Mouse (Mus musculus): ENCODE data around the gene Wdr19. TPM values are rescaled to one million over a fixed set of nuclear protein-coding genes. Genes with fewer than 3 reads are reported as not detected.

Wdr19 gene
- polyA plus RNA-seq, 1 experiment from 2014 or later, result 13.3 TPM

DNA sequence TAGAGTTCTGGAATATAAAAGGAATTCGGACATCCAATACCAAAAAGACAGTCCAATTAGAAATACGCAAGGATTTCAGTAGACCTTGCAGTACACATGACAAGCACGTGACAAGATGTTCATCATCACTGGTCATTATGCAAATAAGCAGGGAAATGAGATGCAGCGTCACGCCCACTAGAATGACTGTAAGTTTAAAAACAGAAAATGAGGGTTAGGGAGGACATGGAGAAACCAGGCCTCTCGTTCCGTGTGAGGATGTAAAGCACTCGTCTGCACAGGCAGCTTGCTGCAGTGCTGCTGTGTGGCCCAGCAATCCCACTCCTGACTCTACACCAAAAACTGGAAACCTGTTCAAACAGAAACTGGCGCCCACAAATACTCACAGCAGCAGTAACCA, 29.3 kb upstream of the Wdr19 start:
- ATAC-seq (ENCODE audit: low FRiP score, low read depth), result no peak

DNA sequence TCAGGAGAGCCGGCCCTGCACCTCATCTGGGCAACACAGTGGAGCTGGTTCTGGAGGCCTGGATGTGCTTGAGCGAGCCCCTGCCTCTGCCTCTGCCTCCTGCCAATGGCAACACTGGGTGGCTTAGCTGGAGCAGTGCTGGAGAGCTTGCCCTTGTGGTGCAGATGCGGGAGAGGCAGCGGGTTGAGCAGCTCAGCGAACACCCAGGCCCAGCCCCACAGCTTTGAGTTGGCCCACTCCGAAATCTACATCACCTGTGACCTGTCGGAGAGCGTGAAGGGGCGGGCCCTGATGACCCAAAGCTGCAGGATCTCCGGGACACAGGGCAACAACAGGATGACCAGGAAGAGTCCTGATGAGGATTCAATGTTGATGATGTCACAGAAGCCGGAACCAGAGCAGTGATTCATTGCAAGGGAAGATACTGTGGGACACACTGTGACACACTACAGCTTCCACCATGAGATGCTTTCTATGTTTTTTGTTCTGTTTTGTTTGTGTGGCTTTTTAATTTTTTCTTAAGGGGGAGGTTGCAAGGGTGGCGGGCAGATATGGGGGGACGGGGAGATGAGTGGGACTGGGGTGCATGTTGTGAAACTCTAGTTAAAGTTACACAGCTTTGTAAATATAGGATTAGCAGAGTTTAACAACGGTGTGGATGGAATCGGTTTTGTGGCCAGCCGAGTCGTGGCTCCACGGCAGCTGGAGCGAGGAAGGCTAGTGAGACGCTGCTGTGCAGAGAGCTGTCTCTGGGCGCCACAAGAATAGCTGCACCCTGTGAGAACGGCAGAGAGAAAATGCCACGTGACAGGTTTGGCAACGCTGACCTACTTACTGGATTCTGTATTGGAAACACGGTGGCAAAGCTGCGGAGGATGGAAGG, 24.2 kb upstream of the Wdr19 start:
- Histone ChIP-seq H3K4me3 (0 out of 2 replicates have a peak overlapping the region, but pooled peaks have one; percentile 3), H3K9ac (0 out of 2 replicates have a peak overlapping the region, but pooled peaks have one; percentile 22), H3K27me3 (no peaks in the 10 kb centered on the region), H3K4me1 (replicated peaks) (peaks cover 24% of the 10 kb centered on the region), H3K9me3 (no peaks in the 10 kb centered on the region), H3K4me2 (peak overlapping the region; percentile 40), H3K27ac (replicated peaks) (peak overlapping the region; percentile 76), H3K36me3 (no peaks in the 10 kb centered on the region)
- WGBS, result 59% methylated on average over 26 of the region's 26 CpGs
- ATAC-seq (ENCODE audit: low FRiP score, low read depth), result peak; percentile 82

More for the DNA sequence above, 29.3 kb upstream of the Wdr19 start:
- 0 out of 2 replicates have a peak, but pooled peaks cover 4% of the 10 kb centered on the region for H3K4me1 ChIP-seq (replicated peaks)
- no peaks in the 10 kb centered on the region for H3K27me3 ChIP-seq
- 75% methylated on average over 9 of the region's 9 CpGs for WGBS
- H3K4me2 ChIP-seq, result no peak overlapping the region
- H3K27ac ChIP-seq (replicated peaks), result no peak overlapping the region
- 0 out of 2 replicates have a peak, but pooled peaks cover 4% of the 10 kb centered on the region for H3K36me3 ChIP-seq
- H3K9me3 ChIP-seq, result no peaks in the 10 kb centered on the region
- H3K4me3 ChIP-seq, result no peak overlapping the region
- no peak overlapping the region for H3K9ac ChIP-seq

DNA sequence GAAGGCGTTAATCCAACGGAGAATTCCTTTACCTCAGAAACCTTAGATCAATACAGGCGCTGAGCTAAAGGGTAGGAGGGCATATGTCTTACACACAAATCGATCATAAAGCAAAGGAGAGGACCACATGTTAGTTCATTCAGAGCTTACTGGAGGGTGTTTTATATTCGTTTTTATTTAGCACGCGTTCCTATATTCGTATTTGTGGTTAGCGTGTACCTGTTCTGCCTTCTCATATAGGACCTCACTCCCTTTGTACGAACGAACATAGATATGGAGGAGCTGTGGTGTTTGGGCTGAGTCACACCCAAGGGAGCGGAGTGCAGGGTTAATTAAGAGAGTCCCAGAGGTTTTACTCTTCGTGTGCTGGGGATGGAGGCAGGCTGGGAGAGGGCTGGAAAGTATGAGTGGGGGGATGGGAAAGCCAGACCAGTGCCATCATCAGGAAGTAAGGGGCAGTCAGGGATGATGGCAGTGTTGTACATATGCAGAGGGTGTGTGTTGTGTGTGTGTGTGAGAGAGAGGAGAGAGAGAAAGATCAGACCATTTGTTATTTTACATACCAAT, 23.5 kb upstream of the Wdr19 start:
- ATAC-seq (ENCODE audit: low FRiP score, low read depth), result peak; percentile 46; the same call in 1 of the 2 replicates
- 0 out of 2 replicates have a peak overlapping the region, but pooled peaks have one; percentile 3 for H3K4me3 ChIP-seq
- H3K27ac ChIP-seq (replicated peaks), result peak overlapping the region; percentile 76
- 0 out of 2 replicates have a peak overlapping the region, but pooled peaks have one; percentile 22 for H3K9ac ChIP-seq
- no peaks in the 10 kb centered on the region for H3K27me3 ChIP-seq
- peak overlapping the region; percentile 40 for H3K4me2 ChIP-seq
- H3K9me3 ChIP-seq, result no peaks in the 10 kb centered on the region
- H3K36me3 ChIP-seq, result no peaks in the 10 kb centered on the region
- H3K4me1 ChIP-seq (replicated peaks), result peaks cover 26% of the 10 kb centered on the region
- WGBS, result 57% methylated on average over 13 of the region's 13 CpGs

DNA sequence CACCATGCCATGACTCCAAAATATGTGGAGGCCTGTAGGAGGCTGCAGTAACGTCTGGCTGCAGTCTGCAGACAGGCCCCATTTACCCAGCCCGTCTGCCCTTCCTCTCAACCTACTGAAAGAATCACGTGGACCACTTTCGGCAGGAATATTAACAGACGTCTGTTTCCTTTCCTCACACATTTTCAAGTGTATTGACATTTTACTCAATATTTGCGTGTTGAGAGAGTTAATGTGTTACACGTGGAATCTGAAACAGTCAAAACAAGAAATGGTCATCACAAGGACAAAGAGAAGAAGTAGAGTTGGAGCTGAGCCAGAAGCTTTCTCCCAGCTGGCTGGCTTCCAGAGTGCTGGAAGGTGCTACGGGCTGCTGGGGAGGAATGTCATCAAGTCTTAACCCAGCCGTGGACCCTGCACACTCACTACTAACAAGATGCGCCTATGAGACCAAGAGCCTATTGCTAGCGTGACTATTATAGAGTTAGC, 22.4 kb upstream of the Wdr19 start:
- Histone ChIP-seq H3K4me3 (no peak overlapping the region), H3K4me2 (no peak overlapping the region), H3K27ac (replicated peaks) (peak overlapping the region; percentile 57; the same call in 1 of the 2 replicates), H3K9me3 (no peaks in the 10 kb centered on the region), H3K36me3 (no peaks in the 10 kb centered on the region), H3K4me1 (replicated peaks) (peaks cover 36% of the 10 kb centered on the region), H3K9ac (no peak overlapping the region), H3K27me3 (no peaks in the 10 kb centered on the region)
- 39% methylated on average over 11 of the region's 11 CpGs for WGBS
- peak; percentile 46; the same call in 1 of the 2 replicates for ATAC-seq (ENCODE audit: low FRiP score, low read depth)

DNA sequence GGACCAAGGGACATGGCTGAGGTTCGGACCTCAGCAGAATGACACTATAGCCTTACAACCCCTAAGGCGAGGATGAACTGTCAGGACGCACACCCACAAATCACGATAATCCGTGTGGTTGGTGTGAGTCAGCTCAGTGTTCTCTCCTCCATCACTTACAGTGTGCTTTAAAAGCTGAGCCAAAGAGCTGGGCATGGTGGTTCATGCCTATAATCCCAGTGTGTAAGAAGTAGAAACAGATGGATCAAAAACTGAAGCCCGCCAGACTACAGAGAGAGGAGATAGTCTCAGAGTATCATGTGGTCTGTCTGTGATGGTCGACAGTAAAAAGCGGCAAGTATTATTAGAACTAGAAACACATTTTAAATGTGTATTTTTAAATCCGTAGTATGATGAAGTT, 21.0 kb upstream of the Wdr19 start:
- H3K4me3 ChIP-seq, result no peak overlapping the region
- peaks cover 36% of the 10 kb centered on the region for H3K4me1 ChIP-seq (replicated peaks)
- 94% methylated on average over 9 of the region's 9 CpGs for WGBS
- H3K36me3 ChIP-seq, result no peaks in the 10 kb centered on the region
- no peak overlapping the region for H3K9ac ChIP-seq
- no peak overlapping the region for H3K4me2 ChIP-seq
- no peak for ATAC-seq (ENCODE audit: low FRiP score, low read depth)
- H3K9me3 ChIP-seq, result no peaks in the 10 kb centered on the region
- no peak overlapping the region for H3K27ac ChIP-seq (replicated peaks)
- no peaks in the 10 kb centered on the region for H3K27me3 ChIP-seq

DNA sequence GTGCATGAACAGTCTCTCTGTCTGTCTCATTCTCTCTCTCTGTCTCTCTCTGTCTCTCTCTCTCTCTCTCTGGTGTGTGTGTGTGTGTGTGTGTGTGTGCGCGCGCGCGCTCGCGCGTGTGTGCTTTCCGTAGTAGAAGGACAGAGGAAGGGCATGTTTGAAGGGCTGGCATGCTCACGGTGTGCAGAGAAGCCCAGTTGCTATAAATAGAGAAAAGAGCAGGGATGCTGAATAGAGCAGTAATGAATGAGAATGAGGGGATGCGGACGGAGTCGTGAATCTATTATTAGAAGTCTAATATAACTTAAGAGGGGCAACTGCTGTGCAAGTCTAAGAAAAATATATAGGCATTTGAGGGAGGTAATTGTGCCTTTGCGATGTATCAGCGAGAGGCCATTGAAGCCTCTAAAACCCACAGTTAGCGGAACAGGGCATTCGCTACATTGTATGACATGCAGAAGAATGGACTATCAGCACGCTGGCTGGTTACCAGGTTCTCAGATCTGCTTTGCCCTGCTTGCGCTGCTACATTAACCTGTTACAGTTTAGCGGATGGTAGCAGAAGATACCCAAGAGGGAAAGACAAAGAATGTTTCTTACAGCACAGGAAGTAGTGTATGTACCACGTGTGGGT, 18.2 kb upstream of the Wdr19 start:
- Histone ChIP-seq H3K36me3 (no peaks in the 10 kb centered on the region), H3K27ac (replicated peaks) (peak overlapping the region; percentile 61), H3K9me3 (no peaks in the 10 kb centered on the region), H3K4me2 (0 out of 2 replicates have a peak overlapping the region, but pooled peaks have one; percentile 11), H3K4me1 (replicated peaks) (peaks cover 24% of the 10 kb centered on the region), H3K27me3 (no peaks in the 10 kb centered on the region), H3K9ac (no peak overlapping the region), H3K4me3 (no peak overlapping the region)
- 51% methylated on average over 21 of the region's 21 CpGs for WGBS
- peak; percentile 50; the same call in 1 of the 2 replicates for ATAC-seq (ENCODE audit: low FRiP score, low read depth)

DNA sequence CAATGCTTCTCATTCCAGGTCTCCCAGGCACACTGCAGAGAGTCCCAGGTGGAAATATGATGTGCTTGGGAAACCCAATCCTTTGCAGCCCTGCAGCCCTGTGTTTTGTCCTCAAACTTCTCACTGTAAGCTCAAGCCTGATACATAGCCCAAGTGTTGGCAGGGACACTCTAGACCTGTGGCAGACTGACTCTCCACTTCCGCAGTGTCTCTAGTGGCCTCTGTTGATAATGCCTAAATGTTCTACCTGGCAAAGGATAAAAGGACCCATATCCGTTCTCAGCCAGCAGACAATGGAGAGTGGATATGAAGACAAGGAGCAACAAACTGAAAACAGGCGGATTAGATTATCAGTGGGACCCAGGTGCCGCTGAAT, 17.7 kb upstream of the Wdr19 start:
- Histone ChIP-seq H3K9ac (no peak overlapping the region), H3K9me3 (no peaks in the 10 kb centered on the region), H3K4me1 (replicated peaks) (peaks cover 21% of the 10 kb centered on the region), H3K27ac (replicated peaks) (peak overlapping the region; percentile 61), H3K36me3 (no peaks in the 10 kb centered on the region), H3K4me2 (no peak overlapping the region), H3K27me3 (no peaks in the 10 kb centered on the region), H3K4me3 (no peak overlapping the region)
- 78% methylated on average over 4 of the region's 4 CpGs for WGBS
- peak; percentile 71; the same call in 1 of the 2 replicates for ATAC-seq (ENCODE audit: low FRiP score, low read depth)

DNA sequence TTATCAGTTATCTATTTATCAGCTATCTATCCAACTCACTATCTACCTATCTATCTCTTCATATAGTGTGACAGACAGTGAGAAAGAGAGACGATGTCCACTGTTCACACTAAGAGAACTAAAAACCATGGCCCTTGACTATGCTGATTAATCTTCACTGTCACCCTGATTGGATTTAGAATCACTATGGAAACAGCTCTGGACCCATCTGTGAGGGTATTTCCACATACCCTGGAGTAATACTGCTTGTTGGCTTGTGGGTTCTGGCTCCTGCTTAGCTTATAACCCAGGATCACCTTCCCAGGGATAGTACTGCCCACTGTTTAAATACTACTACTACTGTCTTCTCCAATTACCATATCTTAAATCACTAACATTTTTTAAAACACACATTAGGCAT, 17.2 kb upstream of the Wdr19 start:
- 50% methylated on average over 1 of the region's 1 CpGs for WGBS

DNA sequence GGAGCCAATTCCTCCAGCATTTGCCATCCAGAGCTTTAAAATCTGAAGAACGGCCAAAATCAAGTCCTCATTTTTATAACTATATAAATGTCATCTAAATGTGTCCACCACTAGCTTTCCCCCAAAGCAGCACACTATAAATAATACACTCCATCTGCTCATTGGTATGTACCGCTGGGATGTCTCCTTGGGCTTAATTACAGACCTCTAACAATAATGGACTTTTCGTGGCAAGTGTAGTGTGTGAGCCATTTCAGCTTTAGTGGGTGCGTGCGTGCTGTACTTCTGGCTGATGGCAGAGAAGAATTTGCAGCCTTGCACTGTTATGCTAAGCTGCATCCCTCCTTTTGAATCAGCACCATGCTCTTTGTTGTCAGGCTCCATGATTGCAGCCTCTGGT, 7.9 kb upstream of the Wdr19 start:
- no peak overlapping the region for H3K27ac ChIP-seq (replicated peaks)
- 86% methylated on average over 5 of the region's 5 CpGs for WGBS
- no peaks in the 10 kb centered on the region for H3K9me3 ChIP-seq
- no peak overlapping the region for H3K4me2 ChIP-seq
- H3K4me1 ChIP-seq (replicated peaks), result no peaks in the 10 kb centered on the region
- no peaks in the 10 kb centered on the region for H3K36me3 ChIP-seq
- H3K27me3 ChIP-seq, result no peaks in the 10 kb centered on the region
- ATAC-seq (ENCODE audit: low FRiP score, low read depth), result no peak
- no peak overlapping the region for H3K9ac ChIP-seq
- no peak overlapping the region for H3K4me3 ChIP-seq

More for the DNA sequence above, 17.2 kb upstream of the Wdr19 start:
- Histone ChIP-seq H3K4me2 (no peak overlapping the region), H3K27ac (replicated peaks) (no peak overlapping the region), H3K4me3 (no peak overlapping the region), H3K4me1 (replicated peaks) (peaks cover 16% of the 10 kb centered on the region), H3K9me3 (no peaks in the 10 kb centered on the region), H3K27me3 (no peaks in the 10 kb centered on the region), H3K9ac (no peak overlapping the region), H3K36me3 (no peaks in the 10 kb centered on the region)
- no peak for ATAC-seq (ENCODE audit: low FRiP score, low read depth)

DNA sequence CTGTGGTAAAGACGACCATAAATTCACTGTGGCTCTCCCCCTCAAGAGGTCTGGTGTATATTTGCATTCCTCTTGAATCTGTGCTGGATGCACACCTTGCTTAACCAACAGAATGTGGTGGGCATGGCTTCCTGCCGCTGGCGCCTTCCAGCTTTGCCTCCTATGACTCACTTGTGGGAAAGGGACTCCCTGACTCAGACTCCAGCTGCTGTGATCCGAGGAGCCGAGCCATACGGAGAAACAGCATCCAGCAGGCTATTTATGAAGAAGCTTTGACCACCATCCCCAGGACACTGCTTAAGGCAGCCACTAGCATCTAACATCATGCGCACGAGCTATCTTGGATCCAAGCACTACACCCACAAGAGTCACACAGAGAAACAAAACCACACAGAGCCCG, 5.1 kb upstream of the Wdr19 start:
- H3K9me3 ChIP-seq, result no peaks in the 10 kb centered on the region
- no peak overlapping the region for H3K9ac ChIP-seq
- H3K36me3 ChIP-seq, result no peaks in the 10 kb centered on the region
- H3K4me2 ChIP-seq, result no peak overlapping the region
- WGBS, result 92% methylated on average over 9 of the region's 9 CpGs
- no peaks in the 10 kb centered on the region for H3K27me3 ChIP-seq
- ATAC-seq (ENCODE audit: low FRiP score, low read depth), result no peak
- no peaks in the 10 kb centered on the region; the same call in 1 of the 2 replicates for H3K4me1 ChIP-seq (replicated peaks)
- no peak overlapping the region for H3K4me3 ChIP-seq
- no peak overlapping the region for H3K27ac ChIP-seq (replicated peaks)

DNA sequence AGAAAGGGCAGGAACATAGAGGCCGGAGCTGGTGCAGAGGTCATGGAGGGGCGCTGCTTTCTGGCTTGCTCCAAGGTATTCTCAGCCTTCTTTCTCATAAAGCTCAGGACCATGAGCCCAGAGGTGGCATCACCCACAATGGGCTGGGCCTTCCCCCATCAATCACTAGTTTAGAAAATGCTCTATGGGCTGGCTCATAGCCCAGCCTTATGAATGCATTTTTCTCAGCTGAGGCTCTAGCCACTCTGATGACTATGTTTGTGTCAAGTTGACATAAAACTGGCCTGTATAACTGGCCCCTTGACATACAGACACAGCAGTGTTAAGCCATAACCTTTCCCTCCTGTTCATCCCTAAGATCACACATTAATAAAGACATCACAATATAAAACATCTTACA, 5.2 kb downstream of the Wdr19 start:
- peaks cover 8% of the 10 kb centered on the region for H3K4me1 ChIP-seq (replicated peaks)
- H3K9ac ChIP-seq, result no peak overlapping the region
- H3K36me3 ChIP-seq, result 0 out of 2 replicates have a peak, but pooled peaks cover 6% of the 10 kb centered on the region
- H3K9me3 ChIP-seq, result no peaks in the 10 kb centered on the region
- H3K4me3 ChIP-seq, result no peak overlapping the region
- H3K4me2 ChIP-seq, result no peak overlapping the region
- no peaks in the 10 kb centered on the region for H3K27me3 ChIP-seq
- WGBS, result 86% methylated on average over 2 of the region's 2 CpGs
- ATAC-seq (ENCODE audit: low FRiP score, low read depth), result no peak
- H3K27ac ChIP-seq (replicated peaks), result no peak overlapping the region

All from hindbrain, embryonic 15.5 days (tissue).